Mouse (Mus musculus): ENCODE results near the gene Tex2.

GRCm38 (mm10) chr11:106566040-106566785, 47.0 kb downstream of the Tex2 start:
- no peak for TF ChIP-seq POLR2A (IDR thresholded peaks at IDR 0.05; ENCODE audit: low read depth, low read length)
- TF ChIP-seq CTCF (IDR thresholded peaks at IDR 0.05; ENCODE audit: extremely low read depth, insufficient read depth, insufficient read length, insufficient replicate concordance), result no peak
